Mouse (Mus musculus): Measurements from ENCODE around the gene Fam216b.

The Fam216b gene

DNA sequence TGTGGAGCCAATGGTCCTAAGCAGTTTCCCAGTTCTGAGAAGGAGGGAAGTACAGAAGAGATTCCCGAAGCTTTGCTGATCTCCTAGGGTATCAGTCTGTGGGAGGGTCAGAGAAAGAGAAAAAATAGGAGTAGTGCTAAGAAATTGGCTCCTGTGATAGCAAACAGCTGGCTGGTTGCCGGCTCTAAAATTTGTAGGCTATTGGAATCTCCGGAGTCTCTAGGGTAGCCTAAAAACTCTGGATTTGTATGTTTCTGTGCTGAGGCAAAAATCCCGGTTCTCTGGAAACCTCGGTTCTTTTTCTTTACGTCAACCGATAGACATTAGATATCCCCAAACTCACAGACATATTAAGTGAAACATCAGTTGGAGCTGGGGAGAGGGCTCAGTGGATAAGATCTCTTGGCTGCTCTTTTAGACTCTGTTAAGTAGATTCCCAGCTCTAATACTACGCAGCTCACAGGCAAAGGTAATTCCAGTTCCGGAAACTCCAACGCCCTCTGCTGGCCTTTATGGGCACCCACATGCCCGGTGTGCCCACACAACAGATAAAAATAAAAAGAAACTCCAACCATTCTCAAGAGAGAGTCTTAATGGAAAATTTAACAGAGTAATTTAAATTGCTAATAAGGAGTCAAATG, 46.8 kb downstream of the Fam216b start:
- DNase-seq = no peak

DNA sequence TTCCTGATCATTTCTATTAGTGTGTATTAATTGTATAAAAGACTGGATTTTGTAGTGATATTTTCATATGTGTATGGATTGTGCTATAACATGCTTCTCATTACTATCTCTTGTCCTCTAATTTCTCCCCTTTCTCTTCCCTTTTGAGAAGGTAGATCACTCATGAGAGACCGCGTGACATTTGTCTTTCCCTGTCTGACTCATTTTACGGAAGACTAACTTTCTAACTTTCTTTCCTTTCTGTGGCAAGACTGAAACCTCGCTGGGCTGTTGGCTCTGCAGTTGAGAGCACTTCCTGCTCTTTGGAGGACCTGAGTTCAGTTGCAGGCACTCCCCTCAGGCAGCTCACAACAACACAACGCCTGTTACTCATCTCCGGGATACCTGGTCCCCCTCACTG, 48.2 kb downstream of the Fam216b start:
- DNase-seq = no peak

DNA sequence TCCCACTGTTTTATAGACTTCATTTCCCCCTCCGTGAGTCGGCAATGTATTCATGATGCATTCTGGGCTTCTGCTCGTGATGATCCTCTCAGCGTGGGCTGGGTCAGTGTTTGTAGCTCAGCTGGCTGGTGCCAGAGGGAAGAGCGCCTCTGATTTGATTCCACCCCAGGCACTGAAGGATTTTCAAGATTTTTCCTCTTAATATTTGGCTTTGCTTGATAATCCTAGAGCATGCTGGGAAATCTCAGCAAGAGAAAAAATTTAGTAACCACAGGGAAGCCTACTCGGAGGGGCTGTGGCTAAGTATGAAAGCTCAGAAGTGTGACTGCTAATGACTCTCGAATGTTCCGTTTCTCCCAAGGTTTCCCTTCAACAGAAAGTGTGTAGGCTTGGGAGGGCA, 49.9 kb downstream of the Fam216b start:
- DNase-seq = no peak
